8 mouse cellular contexts compared by ENCODE assay signal in the genomic region with DNA sequence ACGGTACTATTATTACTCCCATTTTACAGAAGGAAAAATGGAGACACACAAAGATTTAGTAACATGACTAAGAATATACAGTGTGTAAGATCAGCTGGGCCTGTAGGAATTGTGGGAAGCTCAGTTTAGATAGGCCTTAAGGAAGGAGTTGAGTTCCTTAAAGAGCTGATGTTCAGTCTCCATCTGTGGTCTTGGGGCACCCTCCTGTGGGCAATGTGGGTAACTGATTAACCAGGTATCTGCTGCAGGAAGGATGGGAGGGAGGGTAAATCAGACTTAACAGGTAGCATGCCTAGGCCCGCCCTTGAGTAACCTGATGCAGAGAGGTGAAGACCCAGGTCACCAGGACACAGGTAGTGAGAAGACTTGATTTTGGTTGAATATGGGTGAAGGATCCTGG. TPM values are rescaled to one million over a fixed set of nuclear protein-coding genes. Genes with fewer than 3 reads are reported as not detected.
DNase-seq lines count a peak whose midpoint lies in the region; ATAC-seq and TF ChIP-seq lines count a peak whose summit lies in the region.

No protein-coding gene starts in this region.

- no peaks in the 10 kb centered on the region for H3K27me3 ChIP-seq in kidney, postnatal 0 days (ENCODE audit: insufficient read depth, low read length)

- 0 out of 2 replicates have a peak, but pooled peaks have one; percentile 41 for ATAC-seq in kidney, postnatal 0 days (replicated peaks; ENCODE audit: low FRiP score, low read depth)

- no peak overlapping the region for H3K4me2 ChIP-seq in kidney, postnatal 0 days (ENCODE audit: low read length)

- intact Hi-C loops in heart, postnatal 25 days (cut with DNase I) = loop anchor here (2.0 to 5.0 kb wide), 3 partner anchors 103 to 374 kb away; a partner anchor contains a TSS

- H3K9ac ChIP-seq in kidney, postnatal 0 days (ENCODE audit: low read depth, low read length) = no peak overlapping the region

- H3K9me3 ChIP-seq in kidney, postnatal 0 days (replicated peaks; ENCODE audit: low read length) = no peaks in the 10 kb centered on the region

- no peaks in the 10 kb centered on the region for H3K4me1 ChIP-seq in embryonic fibroblast, embryonic 13.5 days (ENCODE audit: control insufficient read depth, insufficient read depth, low read length)
- H3K4me1 ChIP-seq in kidney, postnatal 0 days (replicated peaks; ENCODE audit: insufficient read depth, low read length) = 0 out of 2 replicates have a peak, but pooled peaks cover 5% of the 10 kb centered on the region

- no peak overlapping the region for H3K4me3 ChIP-seq in embryonic fibroblast, embryonic 13.5 days (ENCODE audit: insufficient read depth, low read length)
- H3K4me3 ChIP-seq in kidney, postnatal 0 days (replicated peaks; ENCODE audit: low read depth, low read length) = no peak overlapping the region

- 0 out of 2 replicates have a peak, but pooled peaks have one; percentile 30 for TF ChIP-seq CTCF in embryonic fibroblast, embryonic 13.5 days (IDR thresholded peaks at IDR 0.05; ENCODE audit: borderline replicate concordance, insufficient read depth, low read length)
- TF ChIP-seq CTCF in kidney, postnatal 0 days (IDR thresholded peaks at IDR 0.05; ENCODE audit: low read depth) = peak; percentile 79

- peak; percentile 86 for DNase-seq in heart, adult 11 months
- no peak for DNase-seq in heart, postnatal 25 days (ENCODE audit: low spot score)
- peak; percentile 61 for DNase-seq in CD4-positive helper T cell, adult 2 months (ENCODE audit: low read depth, low spot score)
- peak; percentile 47 to 57 for DNase-seq in adrenal gland, postnatal 36 days
- DNase-seq in kidney, postnatal 0 days (ENCODE audit: low spot score) = peak; percentile 74
- DNase-seq in mesoderm, embryonic 11.5 days (ENCODE audit: low read depth, low spot score) = peak; percentile 30
- DNase-seq in thymus, postnatal 14 days = peak; percentile 59

- H3K36me3 ChIP-seq in kidney, postnatal 0 days (ENCODE audit: insufficient read depth, low read length) = peaks cover 21% of the 10 kb centered on the region

- no peak for TF ChIP-seq POLR2A in embryonic fibroblast, embryonic 13.5 days (IDR thresholded peaks at IDR 0.05; ENCODE audit: low read depth, low read length)

- H3K27ac ChIP-seq in embryonic fibroblast, embryonic 13.5 days (ENCODE audit: insufficient read depth, low read length) = no peak overlapping the region
- H3K27ac ChIP-seq in kidney, postnatal 0 days = no peak overlapping the region

- WGBS in kidney, postnatal 0 days = 79% methylated on average over 2 of the region's 2 CpGs

RNA-seq across cellular contexts. Expression of a gene that starts 23.3 kb away (rescaled TPM):
- 10 to 100 TPM; 37.1 to 42.5 TPM for total RNA-seq in heart, postnatal 25 days (2021)
- 10 to 100 TPM; 20.3 to 21.3 TPM for total RNA-seq in adrenal gland, postnatal 36 days (2021)
- 21.8 and 22.4 TPM in 2 replicates for polyA plus RNA-seq in embryonic fibroblast, embryonic 13.5 days (2011; ENCODE audit: insufficient read length, low read depth, missing spikeins)
- 18.8 and 19.9 TPM in 2 replicates for polyA plus RNA-seq in kidney, postnatal 0 days (2015; fragmentation: Nextera tagmentation; extraction: Ambion mirVana)
